Mouse (Mus musculus): ENCODE measurements around the gene Ptprk. TPM values are rescaled to one million over a fixed set of nuclear protein-coding genes. Genes with fewer than 3 reads are reported as not detected.

Ptprk gene
- polyA plus RNA-seq, 1 experiment from 2014 or later = 33.8 TPM

DNA sequence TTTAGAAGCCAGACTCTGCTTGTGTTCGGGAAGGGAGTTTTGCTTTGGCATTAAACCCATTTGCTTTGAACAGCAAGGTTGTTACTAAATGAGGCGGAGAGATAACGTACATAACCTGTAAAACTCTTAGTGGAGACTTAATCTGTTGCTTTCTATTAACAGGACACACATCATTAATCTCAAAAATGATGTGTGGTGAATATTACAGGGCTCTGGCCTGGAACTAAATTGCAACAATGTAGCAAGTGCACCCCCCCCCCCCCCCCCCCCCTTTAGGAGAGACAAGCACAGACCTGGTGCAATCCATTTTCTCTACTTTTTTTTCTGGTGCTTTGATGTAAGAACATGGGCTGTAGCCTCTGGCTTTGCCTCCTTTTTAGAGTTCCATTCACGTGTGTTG lies 195.7 kb downstream of the Ptprk start:
- Histone ChIP-seq H3K4me3 (ENCODE audit: low read depth, low read length) (no peak overlapping the region), H3K4me1 (ENCODE audit: control insufficient read depth, insufficient read depth, low read length) (no peaks in the 10 kb centered on the region), H3K9ac (ENCODE audit: low read depth, low read length) (no peak overlapping the region), H3K27me3 (ENCODE audit: control insufficient read depth, insufficient read depth, low read depth, low read length) (no peaks in the 10 kb centered on the region), H3K27ac (ENCODE audit: low read length) (no peak overlapping the region), H3K4me2 (ENCODE audit: low read length) (no peak overlapping the region), H3K9me3 (replicated peaks; ENCODE audit: control insufficient read depth, low read length, poor library complexity, severe bottlenecking) (no peaks in the 10 kb centered on the region; the same call in 1 of the 2 replicates), H3K36me3 (ENCODE audit: control insufficient read depth, insufficient read depth, low read length) (no peaks in the 10 kb centered on the region)
- 84% methylated on average over 4 of the region's 4 CpGs for WGBS
- no peak for ATAC-seq

DNA sequence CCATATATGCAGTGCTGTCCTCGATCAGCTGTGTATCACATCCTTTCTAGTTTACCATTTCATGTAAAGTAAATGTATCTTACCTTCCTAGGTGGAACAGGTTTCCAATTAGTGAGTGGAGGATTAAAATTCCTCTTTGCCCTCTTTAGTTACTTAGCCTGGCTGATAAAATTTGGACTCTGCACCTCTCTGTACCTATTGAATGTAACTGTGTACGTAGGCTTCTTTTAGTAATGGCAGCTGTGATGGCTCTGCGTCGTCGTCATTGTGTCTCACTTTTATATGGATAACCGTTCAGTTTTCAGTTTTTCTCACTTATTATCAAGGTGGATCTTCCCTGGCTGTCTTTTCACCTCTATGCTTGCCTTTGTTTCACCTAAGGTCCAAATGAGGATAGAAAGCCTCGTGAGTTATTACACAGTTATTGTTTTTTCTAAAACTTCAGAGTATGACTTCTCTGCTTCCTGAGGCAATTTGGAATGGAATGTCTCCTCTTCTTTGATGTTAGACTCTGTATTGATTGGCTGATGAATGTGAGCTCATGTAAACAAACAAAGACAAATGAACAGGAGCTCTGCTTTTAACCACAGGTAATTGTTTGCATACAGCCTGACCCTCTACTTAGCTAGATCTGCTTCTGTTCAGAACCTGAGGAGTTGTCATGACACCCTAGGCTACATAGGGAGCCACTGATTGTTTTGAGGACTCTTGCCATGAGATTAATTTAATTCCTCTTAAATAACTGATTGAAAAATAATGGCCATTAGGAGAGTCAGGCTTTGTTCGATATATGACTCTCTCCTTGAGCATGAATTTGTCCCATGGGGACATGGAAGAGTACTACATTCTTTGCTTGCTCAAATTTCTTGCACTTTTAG lies 197.3 kb downstream of the Ptprk start:
- H3K4me3 ChIP-seq (ENCODE audit: low read depth, low read length) = no peak overlapping the region
- H3K27ac ChIP-seq (ENCODE audit: low read length) = no peak overlapping the region
- no peaks in the 10 kb centered on the region for H3K9me3 ChIP-seq (replicated peaks; ENCODE audit: control insufficient read depth, low read length, poor library complexity, severe bottlenecking)
- H3K4me1 ChIP-seq (ENCODE audit: control insufficient read depth, insufficient read depth, low read length) = no peaks in the 10 kb centered on the region
- no peak overlapping the region for H3K9ac ChIP-seq (ENCODE audit: low read depth, low read length)
- no peaks in the 10 kb centered on the region for H3K27me3 ChIP-seq (ENCODE audit: control insufficient read depth, insufficient read depth, low read depth, low read length)
- WGBS = 86% methylated on average over 8 of the region's 8 CpGs
- ATAC-seq = no peak
- H3K4me2 ChIP-seq (ENCODE audit: low read length) = no peak overlapping the region
- no peaks in the 10 kb centered on the region for H3K36me3 ChIP-seq (ENCODE audit: control insufficient read depth, insufficient read depth, low read length)

DNA sequence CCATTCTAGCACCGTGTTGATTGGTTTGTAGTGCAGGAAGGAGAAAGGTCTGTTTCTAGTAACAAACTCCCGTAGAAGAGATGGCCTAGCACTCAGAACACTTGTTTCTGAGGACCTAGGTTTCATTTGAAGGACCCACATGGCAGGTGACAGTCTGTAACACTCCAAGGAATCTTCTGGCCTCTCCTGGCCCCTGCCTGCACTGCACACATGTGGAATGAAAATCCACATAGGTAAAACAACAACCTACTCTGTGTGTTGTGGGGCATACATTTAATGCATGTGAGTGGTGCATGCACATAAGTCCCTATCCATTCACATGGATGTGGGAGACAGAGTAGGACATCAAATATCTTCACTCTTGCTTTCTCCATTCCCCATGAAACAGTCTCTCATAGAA lies 204.1 kb downstream of the Ptprk start:
- no peaks in the 10 kb centered on the region for H3K4me1 ChIP-seq (ENCODE audit: control insufficient read depth, insufficient read depth, low read length)
- no peak overlapping the region for H3K4me2 ChIP-seq (ENCODE audit: low read length)
- no peak overlapping the region for H3K27ac ChIP-seq (ENCODE audit: low read length)
- no peak overlapping the region for H3K9ac ChIP-seq (ENCODE audit: low read depth, low read length)
- no peaks in the 10 kb centered on the region for H3K36me3 ChIP-seq (ENCODE audit: control insufficient read depth, insufficient read depth, low read length)
- no peak overlapping the region for H3K4me3 ChIP-seq (ENCODE audit: low read depth, low read length)
- no peaks in the 10 kb centered on the region for H3K9me3 ChIP-seq (replicated peaks; ENCODE audit: control insufficient read depth, low read length, poor library complexity, severe bottlenecking)
- ATAC-seq = no peak
- WGBS = 96% methylated on average over 2 of the region's 2 CpGs
- H3K27me3 ChIP-seq (ENCODE audit: control insufficient read depth, insufficient read depth, low read depth, low read length) = no peaks in the 10 kb centered on the region

DNA sequence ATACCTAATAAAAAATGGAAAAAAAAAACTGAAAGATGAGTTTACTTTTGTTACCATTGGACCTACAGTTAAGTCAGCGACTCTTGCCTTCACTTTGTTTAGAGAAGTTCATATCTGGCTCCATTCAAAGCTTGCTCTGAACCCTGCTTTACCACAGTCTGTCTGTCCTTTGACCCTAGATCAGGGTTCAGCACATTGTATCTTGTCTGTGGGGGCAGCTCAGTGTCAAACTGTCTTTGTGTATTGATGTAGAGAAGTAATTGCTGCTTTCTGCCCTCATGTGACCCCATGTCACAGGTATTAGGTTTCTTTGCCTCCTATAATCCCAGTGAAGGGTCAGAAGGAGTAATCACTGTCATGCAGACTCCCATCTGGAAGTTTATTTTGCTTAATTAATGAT lies 222.9 kb downstream of the Ptprk start:
- Histone ChIP-seq H3K27me3 (ENCODE audit: control insufficient read depth, insufficient read depth, low read depth, low read length) (no peaks in the 10 kb centered on the region), H3K9me3 (replicated peaks; ENCODE audit: control insufficient read depth, low read length, poor library complexity, severe bottlenecking) (no peaks in the 10 kb centered on the region), H3K27ac (ENCODE audit: low read length) (no peak overlapping the region), H3K9ac (ENCODE audit: low read depth, low read length) (no peak overlapping the region), H3K4me3 (ENCODE audit: low read depth, low read length) (no peak overlapping the region), H3K4me1 (ENCODE audit: control insufficient read depth, insufficient read depth, low read length) (no peaks in the 10 kb centered on the region), H3K4me2 (ENCODE audit: low read length) (no peak overlapping the region), H3K36me3 (ENCODE audit: control insufficient read depth, insufficient read depth, low read length) (no peaks in the 10 kb centered on the region)
- 77% methylated on average over 1 of the region's 1 CpGs for WGBS
- ATAC-seq = no peak

DNA sequence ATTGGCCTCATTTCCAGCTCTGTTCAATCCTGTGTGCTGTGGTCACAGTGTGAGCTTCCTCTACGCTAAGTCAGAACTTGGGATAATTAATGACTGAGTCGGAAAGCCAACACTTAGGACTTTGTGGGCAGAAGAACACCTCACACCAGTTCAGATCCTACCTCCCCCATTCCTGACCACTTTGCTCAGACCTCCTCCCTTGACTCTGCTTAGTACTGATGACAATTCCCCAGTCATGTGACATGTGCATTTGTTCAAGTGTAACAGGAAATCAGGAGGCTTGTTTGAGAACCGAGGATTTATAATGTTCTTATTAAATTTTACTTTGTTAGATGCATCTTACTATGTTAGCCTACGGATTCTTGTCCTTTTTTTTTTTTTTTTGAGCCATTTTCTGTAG lies 224.6 kb downstream of the Ptprk start:
- ATAC-seq = no peak
- Histone ChIP-seq H3K27ac (ENCODE audit: low read length) (no peak overlapping the region), H3K4me3 (ENCODE audit: low read depth, low read length) (no peak overlapping the region), H3K36me3 (ENCODE audit: control insufficient read depth, insufficient read depth, low read length) (no peaks in the 10 kb centered on the region), H3K27me3 (ENCODE audit: control insufficient read depth, insufficient read depth, low read depth, low read length) (no peaks in the 10 kb centered on the region), H3K4me2 (ENCODE audit: low read length) (no peak overlapping the region), H3K4me1 (ENCODE audit: control insufficient read depth, insufficient read depth, low read length) (no peaks in the 10 kb centered on the region), H3K9ac (ENCODE audit: low read depth, low read length) (no peak overlapping the region), H3K9me3 (replicated peaks; ENCODE audit: control insufficient read depth, low read length, poor library complexity, severe bottlenecking) (no peaks in the 10 kb centered on the region)
- 83% methylated on average over 4 of the region's 4 CpGs for WGBS

DNA sequence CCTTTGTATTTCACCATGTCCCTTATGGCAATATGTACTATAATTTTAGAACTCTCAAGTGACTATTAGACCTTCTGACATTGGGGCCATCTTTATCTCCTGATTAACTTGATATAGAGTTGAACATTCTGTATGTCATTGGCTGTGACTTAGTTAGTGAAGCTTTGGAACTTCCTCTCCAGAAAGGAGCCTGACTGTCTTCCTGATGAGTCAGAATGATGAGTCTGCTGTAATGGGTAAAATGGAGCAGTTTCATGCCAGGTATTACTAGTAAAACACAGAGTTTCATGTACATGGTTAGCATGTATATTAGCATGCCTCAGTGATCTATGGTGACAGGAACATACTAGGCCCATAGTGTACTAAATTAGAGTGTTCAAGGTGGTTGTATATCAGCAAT lies 229.2 kb downstream of the Ptprk start:
- Histone ChIP-seq H3K4me2 (ENCODE audit: low read length) (no peak overlapping the region), H3K4me1 (ENCODE audit: control insufficient read depth, insufficient read depth, low read length) (peaks cover 6% of the 10 kb centered on the region; the same call in 1 of the 2 replicates), H3K9me3 (replicated peaks; ENCODE audit: control insufficient read depth, low read length, poor library complexity, severe bottlenecking) (no peaks in the 10 kb centered on the region), H3K9ac (ENCODE audit: low read depth, low read length) (no peak overlapping the region), H3K4me3 (ENCODE audit: low read depth, low read length) (no peak overlapping the region), H3K27ac (ENCODE audit: low read length) (no peak overlapping the region), H3K27me3 (ENCODE audit: control insufficient read depth, insufficient read depth, low read depth, low read length) (no peaks in the 10 kb centered on the region), H3K36me3 (ENCODE audit: control insufficient read depth, insufficient read depth, low read length) (no peaks in the 10 kb centered on the region)
- no peak for ATAC-seq

DNA sequence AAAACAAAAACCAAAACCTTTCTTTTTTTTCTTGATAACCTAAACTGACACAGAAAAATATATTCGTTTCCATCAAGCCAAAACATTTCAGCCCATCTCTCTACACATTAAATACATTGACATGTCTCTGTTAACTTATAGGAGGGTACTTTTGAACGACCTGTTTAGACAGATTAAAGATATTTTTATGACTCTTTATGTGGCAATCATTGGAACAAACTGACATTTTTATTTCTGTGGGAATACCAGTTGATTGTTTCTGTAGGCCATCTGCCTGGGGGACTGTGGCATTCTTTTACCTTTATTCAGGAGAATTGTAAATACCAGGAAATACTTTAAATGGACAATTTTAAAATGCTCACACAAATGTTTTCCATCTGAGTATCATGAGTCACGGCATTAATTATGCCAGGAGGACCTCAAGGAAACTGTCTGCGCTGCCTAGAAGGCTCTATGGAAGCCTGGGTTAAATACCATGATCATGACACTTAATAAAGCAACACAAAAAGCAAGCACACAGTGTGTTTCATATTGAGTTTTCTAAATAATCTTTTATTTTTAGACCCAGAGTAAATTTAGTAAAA lies 229.8 kb downstream of the Ptprk start:
- Histone ChIP-seq H3K4me1 (ENCODE audit: control insufficient read depth, insufficient read depth, low read length) (peaks cover 6% of the 10 kb centered on the region; the same call in 1 of the 2 replicates), H3K9me3 (replicated peaks; ENCODE audit: control insufficient read depth, low read length, poor library complexity, severe bottlenecking) (no peaks in the 10 kb centered on the region), H3K4me2 (ENCODE audit: low read length) (no peak overlapping the region), H3K9ac (ENCODE audit: low read depth, low read length) (no peak overlapping the region), H3K27ac (ENCODE audit: low read length) (no peak overlapping the region), H3K27me3 (ENCODE audit: control insufficient read depth, insufficient read depth, low read depth, low read length) (no peaks in the 10 kb centered on the region), H3K36me3 (ENCODE audit: control insufficient read depth, insufficient read depth, low read length) (no peaks in the 10 kb centered on the region), H3K4me3 (ENCODE audit: low read depth, low read length) (no peak overlapping the region)
- WGBS = 88% methylated on average over 4 of the region's 4 CpGs
- no peak for ATAC-seq

DNA sequence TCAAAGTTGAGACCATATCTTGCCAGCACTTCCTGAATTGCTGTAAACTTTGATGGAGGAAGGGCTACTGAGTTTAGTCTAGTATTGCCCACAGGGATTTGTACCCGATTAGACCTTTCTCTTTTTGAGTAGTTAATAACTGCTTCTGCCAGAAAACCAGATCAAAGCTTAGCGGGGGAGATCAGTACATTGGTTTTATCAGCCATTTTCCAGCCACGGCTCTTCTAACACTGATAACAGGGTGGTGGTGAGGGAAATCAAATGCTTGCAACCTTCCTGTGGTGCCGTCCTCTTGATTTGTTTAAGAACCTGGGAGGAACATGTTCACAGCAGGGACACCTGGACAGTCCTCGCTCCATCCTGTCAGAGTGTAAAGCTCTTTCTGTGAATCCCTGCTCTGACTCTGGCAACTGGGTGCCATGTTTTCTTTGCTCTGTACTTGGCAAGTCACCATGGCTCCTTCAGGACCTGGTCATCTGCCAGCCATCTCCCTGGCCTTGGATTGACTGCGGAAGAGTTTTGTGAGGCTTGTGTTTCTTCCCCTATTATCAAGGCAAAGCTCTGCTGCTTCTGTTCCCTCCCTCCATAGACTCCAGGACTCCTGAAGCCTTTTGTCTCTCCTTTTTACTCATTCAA lies 231.9 kb downstream of the Ptprk start:
- ATAC-seq = no peak
- H3K9ac ChIP-seq (ENCODE audit: low read depth, low read length) = no peak overlapping the region
- WGBS = 40% methylated on average over 6 of the region's 6 CpGs

DNA sequence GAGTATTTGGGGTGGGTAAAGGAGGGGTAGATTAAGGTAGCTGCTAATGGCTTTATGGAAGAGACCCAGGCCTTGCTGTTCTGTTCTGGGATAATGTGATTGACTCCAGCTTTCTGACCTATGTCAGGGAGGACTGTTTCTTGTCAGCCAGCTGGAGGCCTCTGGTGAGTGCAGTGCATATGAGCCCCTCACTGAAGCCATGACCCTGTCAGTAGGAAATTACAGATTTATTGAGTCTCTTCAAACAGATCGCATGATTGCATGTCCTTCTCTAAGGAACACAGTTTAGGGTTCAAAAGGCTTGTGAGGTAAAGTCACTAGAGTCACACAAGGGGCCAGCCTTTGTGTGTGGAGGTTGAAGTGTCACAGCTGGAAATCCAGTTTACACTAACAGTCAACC lies 236.7 kb downstream of the Ptprk start:
- no peaks in the 10 kb centered on the region for H3K27me3 ChIP-seq (ENCODE audit: control insufficient read depth, insufficient read depth, low read depth, low read length)
- H3K9me3 ChIP-seq (replicated peaks; ENCODE audit: control insufficient read depth, low read length, poor library complexity, severe bottlenecking) = no peaks in the 10 kb centered on the region
- H3K4me1 ChIP-seq (ENCODE audit: control insufficient read depth, insufficient read depth, low read length) = peaks cover 5% of the 10 kb centered on the region; the same call in 1 of the 2 replicates
- H3K4me2 ChIP-seq (ENCODE audit: low read length) = no peak overlapping the region
- ATAC-seq = no peak
- 55% methylated on average over 1 of the region's 1 CpGs for WGBS
- H3K36me3 ChIP-seq (ENCODE audit: control insufficient read depth, insufficient read depth, low read length) = no peaks in the 10 kb centered on the region
- H3K27ac ChIP-seq (ENCODE audit: low read length) = no peak overlapping the region
- no peak overlapping the region for H3K9ac ChIP-seq (ENCODE audit: low read depth, low read length)
- H3K4me3 ChIP-seq (ENCODE audit: low read depth, low read length) = no peak overlapping the region

More for the DNA sequence above, 231.9 kb downstream of the Ptprk start:
- no peak overlapping the region for H3K4me3 ChIP-seq (ENCODE audit: low read depth, low read length)
- no peak overlapping the region for H3K27ac ChIP-seq (ENCODE audit: low read length)
- H3K4me2 ChIP-seq (ENCODE audit: low read length) = no peak overlapping the region
- no peaks in the 10 kb centered on the region for H3K36me3 ChIP-seq (ENCODE audit: control insufficient read depth, insufficient read depth, low read length)
- H3K27me3 ChIP-seq (ENCODE audit: control insufficient read depth, insufficient read depth, low read depth, low read length) = no peaks in the 10 kb centered on the region
- no peaks in the 10 kb centered on the region for H3K9me3 ChIP-seq (replicated peaks; ENCODE audit: control insufficient read depth, low read length, poor library complexity, severe bottlenecking)
- peaks cover 6% of the 10 kb centered on the region; the same call in 1 of the 2 replicates for H3K4me1 ChIP-seq (ENCODE audit: control insufficient read depth, insufficient read depth, low read length)
